Mouse (Mus musculus) neural tube, embryonic 14.5 days (tissue): ENCODE results near the gene Dctn2. TPM values are rescaled to one million over a fixed set of nuclear protein-coding genes. Genes with fewer than 3 reads are reported as not detected.

Source experiments
- ATAC-seq: fragments of 200-750 bp; cut with Nextera tagmentation; 2 replicates; pipeline ENCODE4 v1.8.0; 2017; ENCODE audit warnings: low read depth, mild to moderate bottlenecking, moderate TSS enrichment, moderate library complexity
- H3K27ac ChIP-seq: fragments of 300-500 bp; sonication (generic); 2 replicates; pipeline ENCODE4 v1.5.1; 2014; ENCODE audit warnings: low read depth, mild to moderate bottlenecking, control low read depth, low read length, moderate library complexity, mixed read lengths
- H3K27me3 ChIP-seq: fragments of 300-500 bp; sonication (generic); 2 replicates; pipeline ENCODE4 v1.6.1; 2014; ENCODE audit warnings: low read length; ENCODE audit not compliant: control insufficient read depth, insufficient read depth
- H3K36me3 ChIP-seq: fragments of 300-500 bp; sonication (generic); 2 replicates; pipeline ENCODE4 v1.6.1; 2014; ENCODE audit warnings: low read length, mixed read lengths; ENCODE audit not compliant: control insufficient read depth, insufficient read depth
- H3K4me1 ChIP-seq: fragments of 300-500 bp; sonication (generic); 2 replicates; pipeline ENCODE4 v1.6.1; 2014; ENCODE audit warnings: low read length; ENCODE audit not compliant: control insufficient read depth, insufficient read depth
- H3K4me2 ChIP-seq: fragments of 300-500 bp; sonication (generic); 2 replicates; pipeline ENCODE4 v1.6.1; 2014; ENCODE audit warnings: mild to moderate bottlenecking, low read depth, low read length, control low read depth
- H3K4me3 ChIP-seq: fragments of 300-500 bp; sonication (generic); 2 replicates; pipeline ENCODE4 v1.5.1; 2014; ENCODE audit warnings: low read depth, low read length, control low read depth, mixed read lengths
- H3K9ac ChIP-seq: fragments of 300-500 bp; sonication (generic); replicated peaks from 2 replicates; pipeline ENCODE4 v1.6.1; 2014; ENCODE audit warnings: low read depth, mild to moderate bottlenecking, control low read depth, low read length, mixed read lengths
- H3K9me3 ChIP-seq: fragments of 300-500 bp; sonication (generic); 2 replicates; pipeline ENCODE4 v1.6.1; 2016; ENCODE audit warnings: low read length; ENCODE audit not compliant: control insufficient read depth
- WGBS: fragments of 180-500 bp; shearing (Covaris S2); extraction: QIAGEN DNeasy Blood & Tissue Kit; methylation state at CpG from one replicate; pipeline ENCODE4 v1.1.7; 2014; 5-methylcytosine and 5-hydroxymethylcytosine counted together
- polyA plus RNA-seq: library from polyadenylated mRNA; unstranded; fragments of >200 nt; fragmentation: Nextera tagmentation; extraction: Ambion mirVana; gene quantifications from 2 replicates; pipeline ENCODE4 v1.2.1, GENCODE M21; 2014

Dctn2 gene
- polyA plus RNA-seq, 1 experiment from 2014 or later, result 298 TPM

- Histone ChIP-seq H3K27ac (no peak overlapping the region), H3K9me3 (no peaks in the 10 kb centered on the region), H3K4me3 (no peak overlapping the region), H3K4me1 (peaks cover 10% of the 10 kb centered on the region; the same call in 1 of the 2 replicates), H3K9ac (no peak overlapping the region), H3K4me2 (no peak overlapping the region), H3K36me3 (no peaks in the 10 kb centered on the region), H3K27me3 (peaks cover 26% of the 10 kb centered on the region)
- 78% methylated on average over 17 of the region's 17 CpGs for WGBS
- no peak for ATAC-seq
Measured at GRCm38 (mm10) chr10:127323131-127323855, 57.1 kb downstream of the Dctn2 start.

- no peak overlapping the region for H3K4me2 ChIP-seq
- peaks cover 10% of the 10 kb centered on the region; the same call in 1 of the 2 replicates for H3K4me1 ChIP-seq
- H3K27me3 ChIP-seq, result peaks cover 26% of the 10 kb centered on the region
- no peak for ATAC-seq
- no peak overlapping the region for H3K4me3 ChIP-seq
- no peaks in the 10 kb centered on the region for H3K36me3 ChIP-seq
- H3K27ac ChIP-seq, result no peak overlapping the region
- no peaks in the 10 kb centered on the region for H3K9me3 ChIP-seq
- no peak overlapping the region for H3K9ac ChIP-seq
- WGBS, result 13% methylated on average over 7 of the region's 7 CpGs
Measured at GRCm38 (mm10) chr10:127324495-127324894, 58.3 kb downstream of the Dctn2 start.

- Histone ChIP-seq H3K4me2 (no peak overlapping the region; the same call in 1 of the 2 replicates), H3K9ac (no peak overlapping the region), H3K27ac (no peak overlapping the region), H3K27me3 (peaks cover 26% of the 10 kb centered on the region), H3K4me1 (peaks cover 10% of the 10 kb centered on the region; the same call in 1 of the 2 replicates), H3K4me3 (peak overlapping the region; percentile 24; the same call in 1 of the 2 replicates), H3K9me3 (no peaks in the 10 kb centered on the region), H3K36me3 (no peaks in the 10 kb centered on the region)
- no peak for ATAC-seq
- WGBS, result 19% methylated on average over 14 of the region's 14 CpGs
Measured at GRCm38 (mm10) chr10:127325454-127326016, 59.4 kb downstream of the Dctn2 start.

GRCm38 (mm10) chr10:127326017-127326801 is 60.0 kb downstream of the Dctn2 start:
- Histone ChIP-seq H3K4me3 (peak overlapping the region; percentile 24), H3K9me3 (no peaks in the 10 kb centered on the region), H3K4me2 (peak overlapping the region; percentile 49), H3K9ac (0 out of 2 replicates have a peak overlapping the region, but pooled peaks have one; percentile 28), H3K27ac (no peak overlapping the region), H3K27me3 (peaks cover 26% of the 10 kb centered on the region), H3K4me1 (peaks cover 10% of the 10 kb centered on the region; the same call in 1 of the 2 replicates), H3K36me3 (no peaks in the 10 kb centered on the region)
- WGBS, result 2% methylated on average over 51 of the region's 54 CpGs
- no peak; the same call in 1 of the 2 replicates for ATAC-seq

- peaks cover 26% of the 10 kb centered on the region for H3K27me3 ChIP-seq
- peak overlapping the region; percentile 49; the same call in 1 of the 2 replicates for H3K4me2 ChIP-seq
- H3K27ac ChIP-seq, result no peak overlapping the region
- 0 out of 2 replicates have a peak overlapping the region, but pooled peaks have one; percentile 28 for H3K9ac ChIP-seq
- no peaks in the 10 kb centered on the region for H3K36me3 ChIP-seq
- ATAC-seq, result no peak
- no peaks in the 10 kb centered on the region for H3K9me3 ChIP-seq
- H3K4me1 ChIP-seq, result peaks cover 10% of the 10 kb centered on the region; the same call in 1 of the 2 replicates
- WGBS, result 5% methylated on average over 29 of the region's 29 CpGs
- peak overlapping the region; percentile 24 for H3K4me3 ChIP-seq
Measured at GRCm38 (mm10) chr10:127326828-127327227, 60.7 kb downstream of the Dctn2 start.

- Histone ChIP-seq H3K27ac (no peak overlapping the region), H3K4me1 (peaks cover 10% of the 10 kb centered on the region; the same call in 1 of the 2 replicates), H3K9me3 (no peaks in the 10 kb centered on the region), H3K36me3 (no peaks in the 10 kb centered on the region), H3K9ac (no peak overlapping the region), H3K4me3 (no peak overlapping the region), H3K27me3 (peaks cover 26% of the 10 kb centered on the region), H3K4me2 (no peak overlapping the region)
- ATAC-seq, result no peak
- 52% methylated on average over 18 of the region's 18 CpGs for WGBS
Measured at GRCm38 (mm10) chr10:127327461-127328145, 61.4 kb downstream of the Dctn2 start.

- no peak overlapping the region for H3K4me3 ChIP-seq
- no peaks in the 10 kb centered on the region for H3K36me3 ChIP-seq
- no peaks in the 10 kb centered on the region for H3K9me3 ChIP-seq
- no peak for ATAC-seq
- peaks cover 10% of the 10 kb centered on the region; the same call in 1 of the 2 replicates for H3K4me1 ChIP-seq
- 84% methylated on average over 7 of the region's 7 CpGs for WGBS
- peaks cover 20% of the 10 kb centered on the region for H3K27me3 ChIP-seq
- H3K27ac ChIP-seq, result no peak overlapping the region
- H3K4me2 ChIP-seq, result no peak overlapping the region
- no peak overlapping the region for H3K9ac ChIP-seq
Measured at GRCm38 (mm10) chr10:127330212-127330611, 64.0 kb downstream of the Dctn2 start.
